20 mouse cellular contexts compared by ENCODE assay signal in the genomic region with DNA sequence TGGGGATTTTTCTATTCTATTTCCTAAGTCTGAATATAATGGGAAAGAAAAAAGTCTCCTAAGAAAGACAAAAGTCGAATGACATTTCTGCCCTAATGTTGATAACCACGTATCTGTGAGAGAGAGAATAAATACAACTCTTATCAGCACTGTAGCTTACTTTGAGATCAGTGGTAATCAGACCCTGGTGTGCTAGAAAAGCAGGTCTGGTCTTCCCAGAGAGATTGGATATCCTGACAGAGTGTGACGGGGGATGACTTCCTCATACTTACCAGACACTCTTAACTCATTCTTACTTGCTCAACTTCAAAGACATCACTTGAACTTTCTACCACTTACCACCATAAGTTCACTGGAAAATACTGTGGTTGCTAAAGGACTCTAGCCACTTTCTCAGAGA.
"Had no signal": no experiment of that assay in that cellular context is flagged by ENCODE, and none has a peak within 500 bp of the region (broad histone marks: within the 10 kb centered on the region; RNA-seq: fewer than 3 reads in every experiment).

No protein-coding gene starts in this region.

- H3K27ac ChIP-seq: midbrain, embryonic 10.5 days; midbrain, embryonic 12.5 days; neural tube, embryonic 13.5 days; neural tube, embryonic 15.5 days had no signal

- ATAC-seq: midbrain, embryonic 16.5 days had no signal

- H3K4me1 ChIP-seq: megakaryocyte, embryonic 14.5 days; midbrain, embryonic 12.5 days; neural tube, embryonic 13.5 days; neural tube, embryonic 15.5 days had no signal

- H3K27me3 ChIP-seq: midbrain, embryonic 12.5 days; neural tube, embryonic 13.5 days; neural tube, embryonic 15.5 days had no signal

- H3K9ac ChIP-seq: lung, embryonic 14.5 days; midbrain, embryonic 12.5 days; neural tube, embryonic 13.5 days; neural tube, embryonic 15.5 days had no signal

- H3K9me3 ChIP-seq: megakaryocyte, embryonic 14.5 days; midbrain, embryonic 10.5 days; midbrain, embryonic 12.5 days; neural tube, embryonic 13.5 days; neural tube, embryonic 15.5 days had no signal

- H3K4me3 ChIP-seq: megakaryocyte, embryonic 14.5 days; midbrain, embryonic 10.5 days; midbrain, embryonic 12.5 days; myocyte; neural tube, embryonic 13.5 days; neural tube, embryonic 15.5 days had no signal

- H3K4me2 ChIP-seq: lung, embryonic 14.5 days; midbrain, embryonic 12.5 days; neural tube, embryonic 13.5 days; neural tube, embryonic 15.5 days had no signal

- H3K36me3 ChIP-seq: midbrain, embryonic 10.5 days; midbrain, embryonic 12.5 days; neural tube, embryonic 13.5 days; neural tube, embryonic 15.5 days had no signal

- DNase-seq: lung, adult 18-20 months; lung, embryonic 14.5 days; lung, postnatal 10 days; lung, postnatal 4 days; midbrain, embryonic 14.5 days; retina, postnatal 1 day; right cerebral cortex, adult 18-20 months; right cerebral cortex, postnatal 25 days; right cerebral cortex, postnatal 4 days; spleen, adult 18-20 months; thymus, adult 18-20 months; thymus, postnatal 14 days; thymus, postnatal 36 days had no signal
